Mouse (Mus musculus): ENCODE data around the gene Kif18a. TPM values are rescaled to one million over a fixed set of nuclear protein-coding genes. Genes with fewer than 3 reads are reported as not detected.

The Kif18a gene
- 5.5 TPM for polyA plus RNA-seq (2017; shearing (Covaris generic))

GRCm38 (mm10) chr2:109280600-109281340 lies at the start of gene Kif18a, which contains the start of gene Mettl15:
Kif18a (plus strand) TSS chr2:109280738.
Mettl15 (minus strand) TSS chr2:109280748.

Other genes with a start within 250 kb of the Kif18a start
- gene Mettl15, start within 50 bp of the Kif18a start, polyA plus RNA-seq (2017; shearing (Covaris generic)), result 10.3 TPM